Mouse (Mus musculus) liver, embryonic 11.5 days (tissue): Measurements from ENCODE around the gene Fat3. TPM values are rescaled to one million over a fixed set of nuclear protein-coding genes. Genes with fewer than 3 reads are reported as not detected.

Experiments used
- ATAC-seq: fragments of 200-750 bp; cut with Nextera tagmentation; replicated peaks from 2 replicates; pipeline ENCODE4 v1.8.0; 2017; ENCODE audit warnings: moderate number of reproducible peaks, mild to moderate bottlenecking, moderate TSS enrichment, moderate library complexity; ENCODE audit not compliant: low FRiP score
- DNase-seq: peaks from one replicate; pipeline ENCODE4 v3.0.0-alpha.2; 2017; ENCODE audit warnings: low spot score
- H3K27ac ChIP-seq: fragments of 300-500 bp; sonication (generic); 2 replicates; pipeline ENCODE4 v1.5.1; 2014; ENCODE audit warnings: mild to moderate bottlenecking, low read depth, low read length, control low read depth
- H3K27me3 ChIP-seq: fragments of 300-500 bp; sonication (generic); replicated peaks from 2 replicates; pipeline ENCODE4 v1.6.1; 2014; ENCODE audit warnings: low read length, mixed read lengths; ENCODE audit not compliant: control insufficient read depth, insufficient read depth
- H3K36me3 ChIP-seq: fragments of 300-500 bp; sonication (generic); 2 replicates; pipeline ENCODE4 v1.6.1; 2014; ENCODE audit warnings: mild to moderate bottlenecking, low read length, moderate library complexity, mixed read lengths; ENCODE audit not compliant: control insufficient read depth, insufficient read depth
- H3K4me1 ChIP-seq: fragments of 300-500 bp; sonication (generic); replicated peaks from 2 replicates; pipeline ENCODE4 v1.6.1; 2014; ENCODE audit warnings: low read length, mixed read lengths; ENCODE audit not compliant: control insufficient read depth, insufficient read depth
- H3K4me2 ChIP-seq: fragments of 300-500 bp; sonication (generic); 2 replicates; pipeline ENCODE4 v1.6.1; 2014; ENCODE audit warnings: mild to moderate bottlenecking, control low read depth, moderate library complexity
- H3K4me3 ChIP-seq: fragments of 300-500 bp; sonication (generic); 2 replicates; pipeline ENCODE4 v1.5.1; 2014; ENCODE audit warnings: low read depth, low read length, control low read depth
- H3K9ac ChIP-seq: fragments of 300-500 bp; sonication (generic); 2 replicates; pipeline ENCODE4 v1.6.1; 2014; ENCODE audit warnings: low read depth, low read length, control low read depth
- H3K9me3 ChIP-seq: fragments of 300-500 bp; sonication (generic); 2 replicates; pipeline ENCODE4 v1.6.1; 2016; ENCODE audit warnings: low read length, inconsistent platforms, mixed read lengths; ENCODE audit not compliant: control insufficient read depth
- WGBS: fragments of 180-500 bp; shearing (Covaris S2); extraction: QIAGEN DNeasy Blood & Tissue Kit; methylation state at CpG from one replicate; pipeline ENCODE4 v1.1.7; 2014; 5-methylcytosine and 5-hydroxymethylcytosine counted together
- polyA plus RNA-seq: library from polyadenylated mRNA; unstranded; fragments of >200 nt; fragmentation: Nextera tagmentation; extraction: Ambion mirVana; gene quantifications from 2 replicates; pipeline ENCODE4 v1.2.1, GENCODE M21; 2014

Fat3 gene
- polyA plus RNA-seq, 1 experiment from 2014 or later = 1.5 TPM

DNA sequence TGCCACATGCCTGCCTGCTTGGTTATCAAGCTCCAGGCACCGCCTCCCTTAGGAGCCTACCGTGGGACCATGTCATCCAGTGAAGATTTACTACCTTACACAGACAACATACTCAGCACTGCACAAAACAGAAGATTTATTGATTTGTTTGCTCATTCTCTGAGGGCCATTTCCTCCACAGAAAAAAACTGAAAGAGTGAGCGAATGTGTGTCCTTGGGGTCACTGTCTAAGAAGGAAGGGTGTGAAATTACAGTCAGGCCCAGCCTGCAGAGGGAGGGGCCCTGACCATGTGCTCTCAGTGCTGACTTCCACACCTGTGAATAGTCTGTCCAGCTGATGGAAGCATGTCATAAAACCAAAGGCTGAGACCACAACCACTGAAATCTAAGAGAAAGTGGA, 536.9 kb downstream of the Fat3 start:
- 52% methylated on average over 3 of the region's 3 CpGs for WGBS
- Histone ChIP-seq H3K4me3 (no peak overlapping the region), H3K9ac (no peak overlapping the region), H3K9me3 (no peaks in the 10 kb centered on the region), H3K4me1 (no peaks in the 10 kb centered on the region), H3K4me2 (no peak overlapping the region), H3K36me3 (no peaks in the 10 kb centered on the region), H3K27ac (no peak overlapping the region), H3K27me3 (no peaks in the 10 kb centered on the region)
- DNase-seq = no peak
- no peak for ATAC-seq

DNA sequence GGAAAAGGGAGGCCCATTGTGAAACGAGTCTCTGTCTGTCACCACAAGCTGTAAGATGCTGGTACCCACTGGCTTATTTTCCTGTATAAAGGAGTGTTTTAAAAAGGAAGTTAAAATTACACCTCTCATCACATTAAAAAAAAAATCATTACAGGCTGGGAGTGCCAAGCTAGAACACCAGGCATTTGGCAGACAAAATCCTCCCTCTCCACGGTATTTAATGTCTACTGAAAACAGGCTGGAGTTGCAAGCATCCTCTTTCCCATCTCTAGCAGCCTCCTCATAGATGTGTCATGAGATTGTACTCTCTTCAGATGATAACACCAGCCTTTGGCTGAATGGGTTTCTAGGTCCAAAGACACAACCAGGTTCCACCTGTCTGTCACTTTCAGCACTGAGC, 538.2 kb downstream of the Fat3 start:
- no peaks in the 10 kb centered on the region for H3K9me3 ChIP-seq
- no peak overlapping the region for H3K9ac ChIP-seq
- no peak overlapping the region for H3K27ac ChIP-seq
- DNase-seq = no peak
- ATAC-seq = no peak
- H3K4me2 ChIP-seq = no peak overlapping the region
- H3K36me3 ChIP-seq = no peaks in the 10 kb centered on the region
- H3K4me3 ChIP-seq = no peak overlapping the region
- WGBS = 74% methylated on average over 2 of the region's 2 CpGs
- H3K27me3 ChIP-seq = no peaks in the 10 kb centered on the region
- no peaks in the 10 kb centered on the region for H3K4me1 ChIP-seq

DNA sequence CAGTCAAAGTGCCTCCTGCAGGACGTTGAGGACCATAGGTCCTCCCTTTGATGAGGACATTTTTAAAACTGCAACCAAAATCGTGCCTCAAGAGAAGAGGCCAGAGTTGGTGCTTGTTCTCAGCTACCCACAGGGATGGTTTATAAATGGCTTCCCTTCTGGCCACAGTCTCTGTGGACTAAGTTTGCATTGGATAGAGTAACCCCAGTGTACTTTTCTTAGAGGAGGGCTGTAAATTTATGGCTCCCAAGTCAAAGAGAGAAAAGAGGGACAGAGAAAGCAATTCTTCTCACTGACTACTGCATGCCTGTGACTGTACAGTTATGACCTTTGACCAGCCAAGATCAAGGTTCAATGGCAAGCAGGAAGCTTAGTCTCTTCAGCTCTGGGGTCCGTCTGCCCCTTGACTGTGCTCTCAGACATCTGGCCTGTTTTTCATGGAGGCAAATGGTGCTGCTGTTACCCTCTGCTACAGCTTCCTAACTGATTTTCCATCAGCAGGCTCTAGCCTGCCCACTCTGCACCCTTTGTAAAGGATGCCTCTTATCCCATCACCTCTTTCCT, 542.8 kb downstream of the Fat3 start:
- WGBS = 57% methylated on average over 3 of the region's 3 CpGs
- Histone ChIP-seq H3K9me3 (no peaks in the 10 kb centered on the region), H3K4me3 (no peak overlapping the region), H3K4me2 (no peak overlapping the region), H3K27ac (no peak overlapping the region), H3K9ac (no peak overlapping the region), H3K4me1 (no peaks in the 10 kb centered on the region), H3K27me3 (no peaks in the 10 kb centered on the region), H3K36me3 (no peaks in the 10 kb centered on the region)
- no peak for ATAC-seq
- no peak for DNase-seq

DNA sequence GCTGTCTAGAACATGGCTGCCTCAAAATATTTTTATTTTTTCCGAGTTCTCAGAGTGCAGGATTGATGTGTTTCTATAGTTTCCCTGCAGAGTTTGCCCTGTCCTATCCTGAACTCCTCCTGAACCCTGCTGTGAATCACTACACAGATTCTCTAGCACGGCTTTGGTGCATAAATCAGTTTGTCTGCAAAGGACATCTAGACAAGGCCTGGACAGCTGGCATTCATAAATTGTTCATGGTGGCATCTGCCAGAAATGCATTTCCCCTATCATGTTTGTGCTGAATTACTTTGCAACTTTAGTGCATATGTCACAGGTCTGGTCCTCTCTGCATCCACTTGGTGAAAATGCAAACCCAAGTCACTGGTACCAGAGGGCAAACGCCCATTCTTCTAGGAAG, 543.3 kb downstream of the Fat3 start:
- Histone ChIP-seq H3K9me3 (no peaks in the 10 kb centered on the region), H3K27ac (no peak overlapping the region), H3K27me3 (no peaks in the 10 kb centered on the region), H3K4me2 (no peak overlapping the region), H3K4me1 (no peaks in the 10 kb centered on the region), H3K9ac (no peak overlapping the region), H3K36me3 (no peaks in the 10 kb centered on the region), H3K4me3 (no peak overlapping the region)
- ATAC-seq = no peak
- DNase-seq = no peak
- WGBS = 65% methylated on average over 3 of the region's 3 CpGs

DNA sequence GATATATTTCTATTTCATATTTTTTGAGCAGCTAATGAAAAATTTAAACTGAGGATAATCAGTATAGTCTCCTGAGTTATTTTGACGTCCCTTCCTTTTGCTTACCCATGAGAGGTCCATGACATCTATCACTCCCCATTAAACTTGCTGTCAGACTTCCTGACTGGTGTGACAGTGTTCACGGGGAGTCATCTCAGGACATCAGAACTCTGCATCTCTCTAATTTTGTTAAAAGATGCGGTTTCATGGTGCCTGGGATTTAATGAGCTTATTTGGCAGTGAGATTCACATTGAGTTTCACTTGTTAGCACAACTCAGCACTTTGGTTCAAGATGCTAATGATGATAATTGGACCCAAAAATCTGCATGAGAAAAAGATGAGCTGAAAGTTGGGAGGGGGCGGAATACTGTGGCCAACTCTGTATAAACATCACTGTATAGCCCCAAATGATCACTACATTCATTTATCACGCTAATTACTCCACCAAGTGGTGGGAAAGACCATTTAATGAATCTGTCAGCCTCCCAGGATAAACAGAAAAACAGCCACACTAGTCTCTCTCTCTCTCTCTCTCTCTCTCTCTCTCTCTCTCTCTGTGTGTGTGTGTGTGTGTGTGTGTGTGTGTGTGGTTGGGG, 545.8 kb downstream of the Fat3 start:
- no peak for ATAC-seq
- Histone ChIP-seq H3K4me2 (no peak overlapping the region), H3K9me3 (no peaks in the 10 kb centered on the region), H3K27me3 (no peaks in the 10 kb centered on the region), H3K36me3 (no peaks in the 10 kb centered on the region), H3K4me1 (no peaks in the 10 kb centered on the region), H3K9ac (no peak overlapping the region), H3K4me3 (no peak overlapping the region), H3K27ac (no peak overlapping the region)
- DNase-seq = no peak
- WGBS = 67% methylated on average over 5 of the region's 5 CpGs

DNA sequence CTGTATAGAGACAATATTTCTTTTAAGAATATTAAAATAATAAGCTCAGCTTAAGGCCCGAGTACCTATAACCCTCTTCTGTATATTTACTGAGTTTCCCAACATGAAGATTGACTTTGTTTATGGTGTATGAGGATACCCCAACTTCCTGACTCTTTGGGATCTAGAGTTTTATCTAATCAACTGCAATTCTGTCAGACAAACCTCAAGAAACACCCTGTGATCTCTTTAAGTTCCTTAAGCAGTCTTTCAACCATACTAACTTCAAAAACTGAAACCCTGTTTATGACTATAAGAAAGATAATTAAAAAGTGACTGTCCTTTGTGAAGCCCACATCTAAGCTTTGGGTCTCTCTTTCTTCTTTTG, 546.8 kb downstream of the Fat3 start:
- WGBS = 80% methylated on average over 1 of the region's 1 CpGs
- H3K4me3 ChIP-seq = no peak overlapping the region
- no peak overlapping the region for H3K9ac ChIP-seq
- H3K4me2 ChIP-seq = no peak overlapping the region
- no peaks in the 10 kb centered on the region for H3K36me3 ChIP-seq
- H3K27ac ChIP-seq = no peak overlapping the region
- H3K4me1 ChIP-seq = no peaks in the 10 kb centered on the region
- H3K9me3 ChIP-seq = no peaks in the 10 kb centered on the region
- no peak for ATAC-seq
- DNase-seq = no peak
- H3K27me3 ChIP-seq = no peaks in the 10 kb centered on the region

DNA sequence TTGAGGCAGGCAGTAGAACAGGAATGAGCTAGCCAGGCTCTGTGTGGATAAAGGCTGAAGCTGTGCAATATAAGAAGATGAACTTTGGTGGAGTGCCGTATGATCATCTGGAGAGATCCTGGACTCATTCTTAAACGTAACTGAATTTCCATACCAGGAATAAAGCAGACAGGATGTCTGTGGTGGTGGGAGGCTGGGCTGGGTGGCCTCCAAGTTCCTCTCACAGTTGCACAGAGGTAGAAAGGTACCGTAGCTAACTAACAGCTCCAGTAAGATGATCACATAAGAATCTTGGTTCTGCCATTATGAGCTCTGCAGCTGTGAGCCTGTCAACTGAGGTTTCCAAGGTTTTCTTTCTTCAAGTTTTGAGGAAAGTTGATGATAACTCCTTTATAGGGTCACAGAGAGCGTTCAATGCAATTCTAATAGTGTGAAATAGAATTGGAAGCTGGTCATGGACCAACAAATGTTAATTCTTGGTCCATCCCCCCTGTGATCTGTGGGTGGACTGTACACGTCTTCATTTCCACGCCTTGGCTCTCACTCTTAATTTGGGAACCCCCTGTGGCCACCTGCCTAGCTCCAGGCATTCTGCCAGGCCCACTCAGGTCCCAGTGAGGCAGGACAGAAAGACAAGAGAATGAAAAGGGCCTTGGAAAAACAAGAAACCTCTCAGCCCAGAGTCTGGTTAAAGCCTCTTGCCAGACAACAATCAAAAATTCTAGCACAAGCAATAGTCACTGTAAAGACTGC, 547.3 kb downstream of the Fat3 start:
- Histone ChIP-seq H3K27ac (no peak overlapping the region), H3K9ac (no peak overlapping the region), H3K27me3 (no peaks in the 10 kb centered on the region), H3K4me3 (no peak overlapping the region), H3K4me2 (no peak overlapping the region), H3K9me3 (no peaks in the 10 kb centered on the region), H3K4me1 (no peaks in the 10 kb centered on the region), H3K36me3 (no peaks in the 10 kb centered on the region)
- WGBS = 75% methylated on average over 6 of the region's 6 CpGs
- ATAC-seq = no peak
- no peak for DNase-seq

DNA sequence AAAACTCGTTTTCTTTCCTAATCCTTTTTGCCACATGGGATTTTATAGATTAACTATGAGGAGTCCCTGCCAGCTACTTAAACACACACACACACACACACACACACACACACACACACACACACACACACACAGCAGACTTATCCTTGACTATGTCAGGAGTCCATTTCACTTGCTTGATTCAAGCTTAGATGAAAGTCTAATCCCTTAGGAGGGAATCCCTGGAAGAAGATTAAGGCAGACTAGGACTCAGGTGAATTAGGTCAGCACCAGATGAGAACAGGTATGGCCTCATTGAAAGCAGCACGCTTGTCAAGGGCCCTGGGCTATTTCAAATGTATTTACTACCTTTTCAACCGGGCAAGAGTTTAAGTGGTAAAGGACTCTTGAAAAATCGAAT, 553.0 kb downstream of the Fat3 start:
- WGBS = 79% methylated on average over 4 of the region's 4 CpGs
- H3K36me3 ChIP-seq = no peaks in the 10 kb centered on the region
- H3K9ac ChIP-seq = no peak overlapping the region
- DNase-seq = no peak
- H3K4me2 ChIP-seq = no peak overlapping the region
- H3K4me3 ChIP-seq = no peak overlapping the region
- no peaks in the 10 kb centered on the region for H3K27me3 ChIP-seq
- no peaks in the 10 kb centered on the region for H3K4me1 ChIP-seq
- no peak overlapping the region for H3K27ac ChIP-seq
- H3K9me3 ChIP-seq = no peaks in the 10 kb centered on the region
- no peak for ATAC-seq

DNA sequence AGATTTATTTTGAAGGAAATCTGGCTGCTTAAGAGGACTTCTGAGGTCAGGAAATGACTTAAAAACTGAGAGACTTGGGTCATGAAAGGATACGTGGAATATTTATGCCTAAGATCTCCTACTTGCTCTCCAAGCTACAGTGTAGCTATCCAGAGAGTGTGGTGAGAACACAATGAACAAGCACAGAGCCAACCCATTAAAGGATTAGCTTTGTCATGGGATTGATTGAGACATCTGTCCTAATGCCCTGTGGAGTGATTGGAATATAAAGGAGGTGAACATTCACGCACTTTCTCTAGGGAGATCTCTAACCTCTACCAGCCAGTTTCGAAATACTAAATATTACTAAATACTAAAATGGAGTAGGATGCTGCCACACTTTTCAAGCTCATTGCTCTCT, 556.9 kb downstream of the Fat3 start:
- peaks cover 6% of the 10 kb centered on the region; the same call in 1 of the 2 replicates for H3K4me1 ChIP-seq
- no peak overlapping the region for H3K27ac ChIP-seq
- no peaks in the 10 kb centered on the region for H3K27me3 ChIP-seq
- H3K9me3 ChIP-seq = no peaks in the 10 kb centered on the region
- H3K9ac ChIP-seq = no peak overlapping the region
- 73% methylated on average over 3 of the region's 3 CpGs for WGBS
- H3K4me3 ChIP-seq = no peak overlapping the region
- no peak for ATAC-seq
- no peak overlapping the region for H3K4me2 ChIP-seq
- H3K36me3 ChIP-seq = no peaks in the 10 kb centered on the region
- DNase-seq = no peak
